Mouse (Mus musculus) kidney, adult 2 months (tissue): Measurements from ENCODE around the gene Nup210.

Experiments used
- CTCF ChIP-seq: fragments of 200-500 bp; conservative IDR thresholded peaks from 2 replicates; pipeline ENCODE4 v1.5.1; 2011; ENCODE audit warnings: low read depth, mild to moderate bottlenecking, control low read depth, low read length, moderate library complexity, mixed read lengths; ENCODE audit not compliant: insufficient read depth, insufficient read length
- POLR2A ChIP-seq: fragments of 200-500 bp; IDR thresholded peaks from one replicate; pipeline ENCODE4 v1.6.1; 2011; ENCODE audit warnings: low read depth, low read length, control low read depth

DNA sequence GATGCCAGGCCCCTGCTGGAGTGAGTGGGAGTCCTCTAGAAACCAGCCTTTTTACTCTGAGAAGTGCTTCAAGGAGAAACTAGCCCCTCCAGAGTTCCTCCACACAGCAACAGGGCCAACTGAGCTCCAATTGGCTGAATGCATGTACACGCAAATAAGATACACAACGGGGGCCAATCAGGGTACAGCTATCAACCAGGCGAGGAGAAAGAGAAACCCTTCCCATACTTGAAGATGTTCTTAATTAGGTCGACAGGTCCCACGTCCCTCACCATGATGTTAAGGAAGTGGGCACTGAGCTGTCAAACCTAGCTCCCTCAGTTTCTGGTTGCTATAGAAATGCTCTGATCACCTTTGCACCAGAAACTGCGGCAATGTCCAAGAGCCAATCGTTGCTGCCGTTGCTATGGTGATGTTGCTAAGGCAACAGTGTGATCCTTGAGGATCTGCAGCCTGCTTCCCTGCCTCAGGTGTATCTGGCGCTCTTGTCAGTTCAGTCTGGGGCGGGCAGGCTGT lies 37.0 kb upstream of the Nup210 start:
- TF ChIP-seq CTCF, result no peak
- no peak for TF ChIP-seq POLR2A
